Mouse (Mus musculus) small intestine, adult 2 months (tissue): Measurements from ENCODE around the gene Rbms3.

Experiments used
- CTCF ChIP-seq: fragments of 200-500 bp; IDR thresholded peaks from 2 replicates; pipeline ENCODE4 v1.5.1; 2012; ENCODE audit warnings: low read depth, mild to moderate bottlenecking, control low read depth, inconsistent platforms, low read length, moderate library complexity, mixed read lengths; ENCODE audit not compliant: insufficient replicate concordance, insufficient read length; ENCODE audit errors: extremely low read depth
- POLR2A ChIP-seq: fragments of 200-500 bp; IDR thresholded peaks from 2 replicates; pipeline ENCODE4 v1.6.1; 2012; ENCODE audit warnings: low read depth, mild to moderate bottlenecking, control low read depth, inconsistent platforms, low read length, moderate library complexity

DNA sequence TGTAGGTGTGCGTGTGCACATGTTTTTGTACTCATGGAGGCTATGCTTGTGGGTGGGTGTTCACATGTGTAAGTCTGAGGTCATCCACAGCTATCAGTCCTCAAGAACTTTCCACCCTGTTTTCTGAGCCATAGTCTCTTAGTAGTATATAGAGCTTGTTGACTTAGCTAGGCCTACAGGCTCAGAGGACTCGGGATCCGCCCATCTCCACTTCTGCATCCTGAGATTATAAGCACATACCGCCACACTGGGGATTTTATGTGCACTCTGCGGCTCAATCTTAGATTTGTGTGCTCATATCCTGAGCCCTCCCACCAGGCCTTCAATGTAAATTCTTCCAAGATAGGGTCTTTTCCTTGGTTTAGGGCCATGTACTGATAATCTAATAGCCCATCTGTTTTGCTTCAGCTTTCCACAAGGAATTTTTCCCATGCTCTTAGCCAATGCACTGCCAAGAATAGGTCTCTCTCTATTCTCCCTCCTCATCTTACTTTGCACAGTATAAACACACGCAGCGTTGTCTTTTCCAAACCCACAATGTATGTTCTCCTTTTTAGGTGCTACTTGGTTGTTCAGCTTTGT is 59.4 kb downstream of the Rbms3 start:
- TF ChIP-seq CTCF = no peak
- no peak for TF ChIP-seq POLR2A
